Mouse (Mus musculus) stomach, postnatal 0 days (tissue): ENCODE data around the gene Rprd1b. TPM values are rescaled to one million over a fixed set of nuclear protein-coding genes. Genes with fewer than 3 reads are reported as not detected.

ENCODE experiments used
- ATAC-seq: fragments of 200-750 bp; cut with Nextera tagmentation; 2 replicates; pipeline ENCODE4 v1.8.0; 2017; ENCODE audit not compliant: low FRiP score, low TSS enrichment
- DNase-seq: peaks from one replicate; pipeline ENCODE4 v3.0.0-alpha.2; 2016; ENCODE audit warnings: low spot score
- H3K27ac ChIP-seq: fragments of 300-500 bp; sonication (generic); replicated peaks from 2 replicates; pipeline ENCODE4 v1.5.1; 2014; ENCODE audit warnings: mild to moderate bottlenecking, control low read depth
- H3K27me3 ChIP-seq: fragments of 300-500 bp; sonication (generic); 2 replicates; pipeline ENCODE4 v1.6.1; 2014; ENCODE audit warnings: low read length; ENCODE audit not compliant: control insufficient read depth, insufficient read depth
- H3K36me3 ChIP-seq: fragments of 300-500 bp; sonication (generic); 2 replicates; pipeline ENCODE4 v1.6.1; 2014; ENCODE audit warnings: low read length, mixed read lengths; ENCODE audit not compliant: control insufficient read depth, insufficient read depth
- H3K4me1 ChIP-seq: fragments of 300-500 bp; sonication (generic); replicated peaks from 2 replicates; pipeline ENCODE4 v1.6.1; 2014; ENCODE audit warnings: antibody characterized with exemption; ENCODE audit not compliant: control insufficient read depth, insufficient read depth
- H3K4me2 ChIP-seq: fragments of 300-500 bp; sonication (generic); replicated peaks from 2 replicates; pipeline ENCODE4 v1.6.1; 2014; ENCODE audit warnings: low read depth, mild to moderate bottlenecking, control low read depth, moderate library complexity
- H3K4me3 ChIP-seq: fragments of 300-500 bp; sonication (generic); 2 replicates; pipeline ENCODE4 v1.5.1; 2014; ENCODE audit warnings: low read depth, low read length, control low read depth
- H3K9ac ChIP-seq: fragments of 300-500 bp; sonication (generic); 2 replicates; pipeline ENCODE4 v1.6.1; 2014; ENCODE audit warnings: mild to moderate bottlenecking, low read length, control low read depth, mixed read lengths
- H3K9me3 ChIP-seq: fragments of 300-500 bp; sonication (generic); 2 replicates; pipeline ENCODE4 v1.6.1; 2016; ENCODE audit warnings: low read length; ENCODE audit not compliant: control insufficient read depth
- CTCF ChIP-seq: IDR thresholded peaks from 2 replicates; pipeline ENCODE4 v1.5.1; 2016; ENCODE audit warnings: antibody characterized with exemption, low read depth, mild to moderate bottlenecking, moderate library complexity
- EP300 ChIP-seq: optimal IDR thresholded peaks from 2 replicates; pipeline ENCODE3; 2016; ENCODE audit warnings: antibody characterized with exemption
- WGBS: fragments of 180-500 bp; shearing (Covaris S2); extraction: QIAGEN DNeasy Blood & Tissue Kit; methylation state at CpG from one replicate; pipeline ENCODE4 v1.1.7; 2014; 5-methylcytosine and 5-hydroxymethylcytosine counted together
- polyA plus RNA-seq: library from polyadenylated mRNA; unstranded; fragments of >200 nt; fragmentation: Nextera tagmentation; extraction: Ambion mirVana; gene quantifications from 2 replicates; pipeline ENCODE4 v1.2.1, GENCODE M21; 2015

Rprd1b gene
- polyA plus RNA-seq, 1 experiment from 2014 or later, result 20.3 TPM

- Histone ChIP-seq H3K4me3 (no peak overlapping the region), H3K4me2 (no peak overlapping the region), H3K27me3 (no peaks in the 10 kb centered on the region), H3K36me3 (peaks cover 18% of the 10 kb centered on the region; the same call in 1 of the 2 replicates), H3K9ac (no peak overlapping the region), H3K27ac (no peak overlapping the region), H3K9me3 (no peaks in the 10 kb centered on the region), H3K4me1 (no peaks in the 10 kb centered on the region; the same call in 1 of the 2 replicates)
- ATAC-seq (no peak), DNase-seq (no peak)
- TF ChIP-seq EP300, result no peak
- no peak for TF ChIP-seq CTCF
- 88% methylated on average over 8 of the region's 8 CpGs for WGBS
These were observed 100.3 kb downstream of the Rprd1b start for GRCm38 (mm10) chr2:158128461-158129130.

- ATAC-seq (no peak), DNase-seq (no peak)
- Histone ChIP-seq H3K27ac (no peak overlapping the region), H3K4me2 (no peak overlapping the region), H3K36me3 (peaks cover 19% of the 10 kb centered on the region; the same call in 1 of the 2 replicates), H3K27me3 (no peaks in the 10 kb centered on the region), H3K9ac (no peak overlapping the region), H3K4me1 (no peaks in the 10 kb centered on the region; the same call in 1 of the 2 replicates), H3K4me3 (no peak overlapping the region), H3K9me3 (no peaks in the 10 kb centered on the region)
- WGBS, result 89% methylated on average over 16 of the region's 16 CpGs
- TF ChIP-seq EP300 (no peak), CTCF (no peak)
These were observed 101.2 kb downstream of the Rprd1b start for GRCm38 (mm10) chr2:158129291-158130002.

- DNase-seq, result peak; percentile 76
- 44% methylated on average over 5 of the region's 5 CpGs for WGBS
- H3K4me3 ChIP-seq, result no peak overlapping the region
- H3K27ac ChIP-seq, result no peak overlapping the region
- H3K27me3 ChIP-seq, result no peaks in the 10 kb centered on the region
- TF ChIP-seq EP300, result no peak
- no peak for TF ChIP-seq CTCF
- no peaks in the 10 kb centered on the region; the same call in 1 of the 2 replicates for H3K4me1 ChIP-seq
- H3K9ac ChIP-seq, result no peak overlapping the region
- H3K4me2 ChIP-seq, result no peak overlapping the region
- H3K36me3 ChIP-seq, result peaks cover 19% of the 10 kb centered on the region; the same call in 1 of the 2 replicates
- no peaks in the 10 kb centered on the region for H3K9me3 ChIP-seq
- ATAC-seq, result peak; percentile 36
These were observed 102.2 kb downstream of the Rprd1b start for GRCm38 (mm10) chr2:158130391-158130986.

GRCm38 (mm10) chr2:158131197-158131835 lies 103.0 kb downstream of the Rprd1b start:
- TF ChIP-seq CTCF (no peak), EP300 (no peak)
- Histone ChIP-seq H3K27ac (no peak overlapping the region), H3K27me3 (no peaks in the 10 kb centered on the region), H3K4me2 (no peak overlapping the region), H3K36me3 (peaks cover 19% of the 10 kb centered on the region; the same call in 1 of the 2 replicates), H3K4me3 (no peak overlapping the region), H3K9ac (no peak overlapping the region), H3K9me3 (no peaks in the 10 kb centered on the region), H3K4me1 (peaks cover 2% of the 10 kb centered on the region; the same call in 1 of the 2 replicates)
- ATAC-seq, result no peak
- WGBS, result 86% methylated on average over 13 of the region's 13 CpGs
- DNase-seq, result no peak

GRCm38 (mm10) chr2:158132320-158132719 lies 104.0 kb downstream of the Rprd1b start:
- DNase-seq (no peak), ATAC-seq (no peak)
- Histone ChIP-seq H3K9me3 (no peaks in the 10 kb centered on the region), H3K9ac (no peak overlapping the region), H3K4me2 (no peak overlapping the region), H3K27me3 (no peaks in the 10 kb centered on the region), H3K4me1 (peaks cover 2% of the 10 kb centered on the region; the same call in 1 of the 2 replicates), H3K4me3 (no peak overlapping the region), H3K36me3 (peaks cover 13% of the 10 kb centered on the region; the same call in 1 of the 2 replicates), H3K27ac (no peak overlapping the region)
- WGBS, result 86% methylated on average over 10 of the region's 10 CpGs
- no peak for TF ChIP-seq EP300
- TF ChIP-seq CTCF, result no peak
